Mouse (Mus musculus) limb, embryonic 15.5 days (tissue): ENCODE data around the gene Ccdc65. TPM values are rescaled to one million over a fixed set of nuclear protein-coding genes. Genes with fewer than 3 reads are reported as not detected.

Source experiments
- polyA plus RNA-seq: library from polyadenylated mRNA; unstranded; fragments of >200 nt; fragmentation: Nextera tagmentation; extraction: Ambion mirVana; gene quantifications from 2 replicates; pipeline ENCODE4 v1.2.1, GENCODE M21; 2015

Gene Ccdc65
- polyA plus RNA-seq, 1 experiment from 2014 or later = 0.74 TPM

Other genes starting within 250 kb of the Ccdc65 start
- gene OR5BS1P, start 238.3 kb upstream of the Ccdc65 start, polyA plus RNA-seq = not detected in 2 replicates
- gene Lalba, start 225.5 kb upstream of the Ccdc65 start, polyA plus RNA-seq = 0.20 TPM in 1 of 2 replicates, not detected in the other
- gene Olfr279, start 215.8 kb upstream of the Ccdc65 start, polyA plus RNA-seq = not detected in 2 replicates
- gene Kansl2, start 173.9 kb upstream of the Ccdc65 start, polyA plus RNA-seq = 90.5 and 101 TPM in 2 replicates
- gene Ccnt1, start 137.3 kb upstream of the Ccdc65 start, polyA plus RNA-seq = 50.8 and 55.2 TPM in 2 replicates
- not detected in 2 replicates for gene 4930415O20Rik, start 137.2 kb upstream of the Ccdc65 start, polyA plus RNA-seq
- 15.1 and 15.8 TPM in 2 replicates for gene Adcy6, start 98.1 kb upstream of the Ccdc65 start, polyA plus RNA-seq
- 41.4 and 46.6 TPM in 2 replicates for gene Cacnb3, start 77.4 kb upstream of the Ccdc65 start, polyA plus RNA-seq
- gene Ddx23, start 45.3 kb upstream of the Ccdc65 start, polyA plus RNA-seq = 18.5 and 24.7 TPM in 2 replicates
- 0.71 and 0.95 TPM in 2 replicates for gene Rnd1, start 30.7 kb upstream of the Ccdc65 start, polyA plus RNA-seq
- 90.0 and 101 TPM in 2 replicates for gene Fkbp11, start 20.0 kb downstream of the Ccdc65 start, polyA plus RNA-seq
- gene Arf3, start 55.0 kb downstream of the Ccdc65 start, polyA plus RNA-seq = 41.7 and 49.3 TPM in 2 replicates
- 6.0 and 7.0 TPM in 2 replicates for gene Wnt10b, start 69.9 kb downstream of the Ccdc65 start, polyA plus RNA-seq
- gene Wnt1, start 81.7 kb downstream of the Ccdc65 start, polyA plus RNA-seq = 0.06 and 0.14 TPM in 2 replicates
- 0.15 TPM in 1 of 2 replicates, not detected in the other for gene Ddn, start 101.3 kb downstream of the Ccdc65 start, polyA plus RNA-seq
- 91.4 and 94.3 TPM in 2 replicates for gene Prkag1, start 123.3 kb downstream of the Ccdc65 start, polyA plus RNA-seq
- 11.8 and 13.7 TPM in 2 replicates for gene Kmt2d, start 163.0 kb downstream of the Ccdc65 start, polyA plus RNA-seq
- 14.1 and 14.2 TPM in 2 replicates for gene Rhebl1, start 186.3 kb downstream of the Ccdc65 start, polyA plus RNA-seq
- 1.8 and 2.7 TPM in 2 replicates for gene Dhh, start 190.3 kb downstream of the Ccdc65 start, polyA plus RNA-seq
- 19.7 and 21.8 TPM in 2 replicates for gene Lmbr1l, start 210.0 kb downstream of the Ccdc65 start, polyA plus RNA-seq
- 1,374 and 1,490 TPM in 2 replicates for gene Tuba1b, start 226.4 kb downstream of the Ccdc65 start, polyA plus RNA-seq
- not detected in 2 replicates for gene Gm49450, start 245.3 kb downstream of the Ccdc65 start, polyA plus RNA-seq
- gene Tuba1a, start 245.5 kb downstream of the Ccdc65 start, polyA plus RNA-seq = 1,206 and 1,410 TPM in 2 replicates